Mouse (Mus musculus): Measurements from ENCODE around the gene Klhl7. TPM values are rescaled to one million over a fixed set of nuclear protein-coding genes. Genes with fewer than 3 reads are reported as not detected.
A peak's percentile ranks its signal among the peaks of the same experiment; 100 is the strongest.

The Klhl7 gene
- total and polyA plus RNA-seq, 3 experiments, result 13.5 to 19.7 TPM; not detected in 1

- TF ChIP-seq MAFK (IDR thresholded peaks at IDR 0.05; ENCODE audit: borderline replicate concordance, low read depth, low read length) (no peak), MYB (IDR thresholded peaks at IDR 0.05; ENCODE audit: low read depth, low read length) (no peak), KAT2A (conservative IDR thresholded peaks at IDR 0.05; ENCODE audit: low read depth, low read length) (no peak), TAL1 (IDR thresholded peaks at IDR 0.05; ENCODE audit: low read length) (no peak), RAD21 (IDR thresholded peaks at IDR 0.05; ENCODE audit: low read depth, low read length) (no peak), ZMIZ1 (IDR thresholded peaks at IDR 0.05; ENCODE audit: low read depth, low read length) (no peak), POLR2A (IDR thresholded peaks at IDR 0.05; ENCODE audit: control insufficient read depth in 1 of 2, insufficient read depth in 1 of 2, low read depth in 1 of 2, low read length in 2 of 2, poor library complexity in 1 of 2) (no peak), EP300 (IDR thresholded peaks at IDR 0.05; ENCODE audit: low read depth in 1 of 2, low read length in 2 of 2) (no peak), MAZ (IDR thresholded peaks at IDR 0.05; ENCODE audit: low read depth, low read length) (no peak), MXI1 (IDR thresholded peaks at IDR 0.05; ENCODE audit: low read depth, low read length) (no peak), USF2 (IDR thresholded peaks at IDR 0.05; ENCODE audit: borderline replicate concordance in 1 of 2, insufficient read depth in 1 of 2, low read depth in 1 of 2, low read length in 2 of 2) (no peak), SIN3A (IDR thresholded peaks at IDR 0.05; ENCODE audit: low read length) (no peak), POLR2AphosphoS2 (IDR thresholded peaks at IDR 0.05; ENCODE audit: low read length) (no peak), TBP (IDR thresholded peaks at IDR 0.05; ENCODE audit: low read depth, low read length) (no peak), E2F4 (IDR thresholded peaks at IDR 0.05; ENCODE audit: borderline replicate concordance, low read depth, low read length) (no peak)
- Histone ChIP-seq H3K27ac (ENCODE audit: control insufficient read depth, low read depth, low read length) (no peak overlapping the region), H3K36me3 (ENCODE audit: control insufficient read depth in 1 of 2, insufficient read depth in 2 of 2, low read length in 2 of 2) (no peaks in the 10 kb centered on the region), H3K79me2 (ENCODE audit: control insufficient read depth, insufficient read depth, low read length, poor library complexity) (no peaks in the 10 kb centered on the region), H3K27me3 (ENCODE audit: control insufficient read depth in 1 of 2, insufficient read depth in 2 of 2, low read length in 2 of 2) (peaks cover 0 to 2% of the 10 kb centered on the region in 2 experiments; a peak in 1 of 4 replicates), H3K4me3 (ENCODE audit: control insufficient read depth in 1 of 2, insufficient read depth in 1 of 2, low read depth in 2 of 2, low read length in 2 of 2) (no peak overlapping the region), H3K9me3 (replicated peaks; ENCODE audit: insufficient read depth, low read length) (no peaks in the 10 kb centered on the region), H3K4me1 (ENCODE audit: control insufficient read depth in 1 of 2, insufficient read depth in 2 of 2, low read length in 2 of 2) (no peaks in the 10 kb centered on the region), H3K9ac (ENCODE audit: control insufficient read depth, low read depth, low read length, poor library complexity, severe bottlenecking) (no peak overlapping the region)
- DNase-seq (ENCODE audit: low read depth, low spot score), result peak; percentile 52
These were observed 88.1 kb downstream of the Klhl7 start for GRCm38 (mm10) chr5:24188476-24188875.

GRCm38 (mm10) chr5:24191821-24192220, 91.4 kb downstream of the Klhl7 start:
- Histone ChIP-seq H3K4me1 (ENCODE audit: control insufficient read depth in 1 of 2, insufficient read depth in 2 of 2, low read length in 2 of 2) (no peaks in the 10 kb centered on the region), H3K9me3 (replicated peaks; ENCODE audit: insufficient read depth, low read length) (no peaks in the 10 kb centered on the region), H3K36me3 (ENCODE audit: control insufficient read depth in 1 of 2, insufficient read depth in 2 of 2, low read length in 2 of 2) (no peaks in the 10 kb centered on the region), H3K27ac (ENCODE audit: control insufficient read depth, low read depth, low read length) (no peak overlapping the region), H3K79me2 (ENCODE audit: control insufficient read depth, insufficient read depth, low read length, poor library complexity) (no peaks in the 10 kb centered on the region), H3K9ac (ENCODE audit: control insufficient read depth, low read depth, low read length, poor library complexity, severe bottlenecking) (no peak overlapping the region), H3K4me3 (ENCODE audit: control insufficient read depth in 1 of 2, insufficient read depth in 1 of 2, low read depth in 2 of 2, low read length in 2 of 2) (no peak overlapping the region), H3K27me3 (ENCODE audit: control insufficient read depth in 1 of 2, insufficient read depth in 2 of 2, low read length in 2 of 2) (peaks cover 0 to 6% of the 10 kb centered on the region in 2 experiments; a peak in 2 of 4 replicates)
- no peak for TF ChIP-seq EP300 (IDR thresholded peaks at IDR 0.05; ENCODE audit: low read depth in 1 of 2, low read length in 2 of 2)
- TF ChIP-seq JUND (IDR thresholded peaks at IDR 0.05; ENCODE audit: low read depth, low read length), result no peak
- TF ChIP-seq POLR2AphosphoS2 (IDR thresholded peaks at IDR 0.05; ENCODE audit: low read length), result no peak
- TF ChIP-seq USF1 (IDR thresholded peaks at IDR 0.05; ENCODE audit: low read depth, low read length), result no peak
- TF ChIP-seq ZMIZ1 (IDR thresholded peaks at IDR 0.05; ENCODE audit: low read depth, low read length), result no peak
- no peak for TF ChIP-seq RAD21 (IDR thresholded peaks at IDR 0.05; ENCODE audit: low read depth, low read length)
- TF ChIP-seq MXI1 (IDR thresholded peaks at IDR 0.05; ENCODE audit: low read depth, low read length), result no peak
- no peak for TF ChIP-seq RCOR1 (IDR thresholded peaks at IDR 0.05; ENCODE audit: low read depth, low read length)
- no peak for TF ChIP-seq CHD1 (IDR thresholded peaks at IDR 0.05; ENCODE audit: low read depth, low read length)
- TF ChIP-seq ZNF384 (IDR thresholded peaks at IDR 0.05; ENCODE audit: low read depth, low read length), result no peak
- TF ChIP-seq MYB (IDR thresholded peaks at IDR 0.05; ENCODE audit: low read depth, low read length), result no peak
- no peak for TF ChIP-seq SIN3A (IDR thresholded peaks at IDR 0.05; ENCODE audit: low read length)
- TF ChIP-seq BHLHE40 (IDR thresholded peaks at IDR 0.05; ENCODE audit: borderline replicate concordance, low read depth, low read length), result no peak
- no peak for TF ChIP-seq ZC3H11A (IDR thresholded peaks at IDR 0.05; ENCODE audit: low read depth, low read length)
- TF ChIP-seq ELF1 (IDR thresholded peaks at IDR 0.05; ENCODE audit: low read depth, low read length), result no peak
- no peak for TF ChIP-seq SMC3 (IDR thresholded peaks at IDR 0.05; ENCODE audit: low read depth, low read length)
- no peak for TF ChIP-seq ETS1 (IDR thresholded peaks at IDR 0.05; ENCODE audit: low read depth, low read length)
- no peak for DNase-seq (ENCODE audit: low read depth, low spot score)
